Mouse (Mus musculus) C2C12 (cell line): ENCODE results near the gene Zbtb49.

Source experiments
- CEBPB ChIP-seq: IDR thresholded peaks from one replicate; pipeline ENCODE4 v1.6.1; 2011; ENCODE audit warnings: low read depth, mild to moderate bottlenecking, control low read depth, moderate library complexity
- CTCF ChIP-seq: IDR thresholded peaks from one replicate; pipeline ENCODE4 v1.5.1; 2011; ENCODE audit not compliant: control insufficient read depth, insufficient read depth, insufficient read length
- MAX ChIP-seq: IDR thresholded peaks from one replicate; pipeline ENCODE4 v1.6.1; 2011; ENCODE audit warnings: mild to moderate bottlenecking, control low read depth
- MYOD1 ChIP-seq: IDR thresholded peaks from one replicate; pipeline ENCODE4 v1.6.1; 2011; ENCODE audit warnings: low read depth; ENCODE audit not compliant: control insufficient read depth, insufficient read length
- USF1 ChIP-seq: IDR thresholded peaks from one replicate; pipeline ENCODE4 v1.6.1; 2011; ENCODE audit warnings: low read depth, mild to moderate bottlenecking, control low read depth, moderate library complexity

DNA sequence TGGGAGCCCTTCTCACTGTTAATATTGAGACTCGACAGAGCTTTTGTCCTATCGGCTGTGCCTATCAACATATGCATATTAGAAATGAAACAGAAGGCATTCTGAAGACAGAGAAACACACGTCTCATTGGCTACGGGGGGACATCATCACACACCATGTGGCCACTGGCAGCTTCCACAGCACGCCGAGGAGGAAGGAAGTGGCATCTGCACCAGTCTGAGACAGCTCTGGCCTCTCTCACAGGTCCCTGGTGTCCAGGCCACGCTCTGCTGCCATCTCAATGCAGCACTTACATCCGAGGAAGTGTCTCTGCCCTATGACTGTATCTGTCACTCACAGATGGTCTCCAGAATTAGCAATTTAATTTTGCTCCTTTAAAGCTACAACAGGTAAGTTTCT, 8.6 kb downstream of the Zbtb49 start:
- TF ChIP-seq CTCF (no peak), MAX (no peak), CEBPB (no peak), USF1 (no peak), MYOD1 (no peak)
